Mouse (Mus musculus): ENCODE measurements around the gene Polr3g.
A peak's percentile ranks its signal among the peaks of the same experiment; 100 is the strongest.
"Not testable (repeated sequence)": the region's sequence is repeated elsewhere in the genome, so short reads cannot be mapped to it uniquely, and the experiment has no call there.

Gene Polr3g

DNA sequence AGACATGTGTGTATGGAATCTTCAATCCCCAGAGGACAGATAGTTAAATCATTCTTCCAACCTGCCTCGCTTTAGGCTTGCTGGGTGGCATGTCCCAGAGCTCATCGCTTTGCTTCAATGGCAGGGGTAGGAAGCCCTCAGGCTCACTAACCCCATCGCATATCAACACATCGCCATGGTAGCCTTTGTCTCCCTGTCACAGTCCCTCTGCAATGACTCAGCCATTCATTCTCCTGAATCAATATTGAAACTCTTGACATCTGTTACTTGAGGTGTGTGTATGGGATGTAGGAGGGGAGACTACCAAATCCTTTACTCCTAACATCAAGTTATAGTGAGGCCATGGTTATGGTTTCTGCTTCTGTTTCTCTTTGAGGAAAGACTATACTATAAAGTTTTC, 71.2 kb downstream of the Polr3g start:
- no peak for DNase-seq (ENCODE audit: extremely low read depth, insufficient read length, low spot score)

GRCm38 (mm10) chr13:81632720-81633415, 77.9 kb downstream of the Polr3g start, which contains the start of gene Adgrv1:
Gene Adgrv1, minus strand, starts transcription at chr13:81633154.
- DNase-seq (ENCODE audit: extremely low read depth, insufficient read length, low spot score), result peak; percentile 5

DNA sequence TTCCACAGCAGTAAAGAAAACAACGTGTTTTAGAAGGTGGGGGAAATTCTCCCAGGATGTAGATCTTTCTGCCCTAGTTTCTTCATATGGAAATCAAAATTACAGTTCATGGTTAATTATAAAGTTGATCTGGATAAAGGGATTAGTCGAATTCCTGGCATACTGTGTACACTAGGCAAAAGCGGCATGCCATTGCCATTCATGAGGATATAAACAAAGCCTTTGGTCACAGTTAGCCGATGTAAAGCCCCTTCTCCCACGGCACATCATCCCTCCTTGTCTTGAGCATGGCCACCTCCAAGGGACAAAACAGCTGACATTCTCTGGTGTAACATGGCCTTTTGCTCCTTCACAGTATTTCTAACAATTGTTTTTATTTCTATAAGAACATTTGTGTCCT, 80.2 kb downstream of the Polr3g start:
- DNase-seq (ENCODE audit: extremely low read depth, insufficient read length, low spot score), result no peak

- DNase-seq (ENCODE audit: extremely low read depth, insufficient read length, low spot score), result no peak
Measured at GRCm38 (mm10) chr13:81629395-81629794, 81.4 kb downstream of the Polr3g start.

DNA sequence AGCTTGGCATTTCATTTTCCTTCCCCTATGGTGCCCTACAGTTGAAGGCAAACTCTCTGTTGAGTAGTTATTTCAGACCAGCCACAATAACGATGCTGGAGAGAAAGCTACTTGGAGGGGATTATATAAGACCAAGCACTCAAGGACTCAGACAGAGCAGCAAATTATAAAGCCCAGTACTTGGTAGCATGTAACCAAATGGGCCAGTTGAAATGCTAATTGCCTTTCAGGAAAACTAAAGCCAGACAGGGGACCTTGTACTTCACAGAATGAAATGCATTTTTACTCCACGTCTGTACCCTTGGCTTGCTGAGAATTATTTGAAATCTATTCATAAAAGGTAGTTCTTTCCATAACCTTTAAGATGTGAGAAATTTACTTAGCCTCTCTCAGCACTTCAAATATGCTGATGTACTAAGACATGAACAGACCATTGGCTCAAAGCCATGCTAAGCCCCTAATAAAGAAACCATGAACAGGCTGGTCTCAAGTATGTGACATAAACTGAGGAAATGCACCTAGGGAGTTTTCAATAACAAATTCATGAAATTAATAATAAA, 82.1 kb downstream of the Polr3g start:
- DNase-seq (ENCODE audit: extremely low read depth, insufficient read length, low spot score), result no peak

GRCm38 (mm10) chr13:81627861-81628260, 83.0 kb downstream of the Polr3g start:
- DNase-seq (ENCODE audit: extremely low read depth, insufficient read length, low spot score), result not testable (repeated sequence)

Measured in 3134 (cell line).